Mouse (Mus musculus) bone marrow, adult 2 months (tissue): ENCODE measurements around the gene Magohb.

Experiments used
- CTCF ChIP-seq: fragments of 200-500 bp; IDR thresholded peaks from 2 replicates; pipeline ENCODE4 v1.5.1; 2011; ENCODE audit warnings: low read length, control low read depth; ENCODE audit not compliant: control insufficient read depth, insufficient read depth
- POLR2A ChIP-seq: fragments of 200-500 bp; IDR thresholded peaks from 2 replicates; pipeline ENCODE4 v1.6.1; 2011; ENCODE audit warnings: low read depth, mild to moderate bottlenecking, control low read depth, low read length, borderline replicate concordance; ENCODE audit not compliant: control insufficient read depth

DNA sequence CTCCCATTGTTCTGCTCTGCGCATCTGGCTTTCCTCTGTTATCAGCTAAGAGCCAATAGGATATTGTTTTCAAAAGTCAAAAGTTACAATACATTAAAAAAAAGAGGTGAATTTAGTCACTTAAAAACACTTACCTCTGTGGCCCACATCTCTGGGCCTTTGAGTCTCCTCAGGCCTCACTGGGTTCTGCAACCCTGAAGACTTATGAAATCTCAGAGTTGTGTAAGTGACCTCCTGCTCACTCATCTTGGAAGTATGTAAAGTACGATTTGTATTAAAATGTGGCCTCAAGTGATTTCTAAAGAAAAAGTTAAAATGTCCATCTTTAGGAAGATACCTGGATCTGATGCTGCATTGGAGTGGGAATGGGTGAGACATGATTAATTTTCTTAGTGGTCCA, 48.0 kb downstream of the Magohb start:
- TF ChIP-seq CTCF (no peak), POLR2A (no peak)
